Mouse (Mus musculus): Measurements from ENCODE around the gene AW209491. TPM values are rescaled to one million over a fixed set of nuclear protein-coding genes. Genes with fewer than 3 reads are reported as not detected.

Gene AW209491
- 10 to 100 TPM; 10.4 to 10.5 TPM for total RNA-seq (2021)

DNA sequence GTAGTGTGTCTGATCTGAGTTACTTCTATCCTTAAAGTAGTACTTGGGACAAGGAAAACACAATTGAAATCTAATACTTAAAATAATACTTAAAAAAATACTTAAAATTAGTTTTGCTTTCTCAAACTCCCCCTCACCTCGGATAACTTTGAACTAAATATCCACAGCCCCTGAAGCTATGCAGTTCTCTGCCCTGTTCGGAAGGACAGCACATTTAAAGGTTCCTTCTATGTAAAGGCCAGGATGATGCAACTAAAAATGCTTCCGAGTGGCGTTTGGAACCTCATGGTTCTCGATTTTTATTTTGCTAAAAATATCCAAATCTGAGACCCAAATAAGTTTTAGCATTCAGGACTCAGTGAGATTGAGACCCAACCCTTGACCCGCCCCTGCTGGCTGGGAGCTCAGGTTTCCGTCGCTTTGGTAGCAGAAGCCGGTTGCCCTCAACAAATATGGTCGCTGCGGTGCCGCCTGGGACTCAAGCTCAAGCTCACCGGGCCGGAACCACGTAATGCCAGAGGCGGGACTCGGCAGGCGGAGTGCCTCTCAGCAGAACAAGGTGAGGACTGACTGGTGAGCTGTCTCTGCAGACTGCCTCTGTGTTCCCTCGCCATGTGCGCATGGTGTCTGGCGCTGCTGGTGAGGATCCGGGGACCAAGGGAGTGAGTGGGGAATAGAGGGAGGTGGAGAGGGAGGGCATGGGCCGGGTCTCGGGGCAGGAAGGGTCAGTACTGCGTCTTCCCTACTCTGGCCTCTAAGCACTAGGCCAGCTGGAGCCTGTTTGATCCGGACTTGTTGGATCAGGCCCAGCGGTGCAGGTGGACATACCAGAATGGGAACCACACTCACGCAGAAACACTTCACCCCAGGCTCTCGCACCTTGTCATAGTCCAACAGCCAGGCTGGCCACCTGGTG lies at the start of gene AW209491:
TSS of gene AW209491 (plus strand) at position 429 of the 916 bp plus-strand sequence.
- DNase-seq: peak; percentile 96

DNA sequence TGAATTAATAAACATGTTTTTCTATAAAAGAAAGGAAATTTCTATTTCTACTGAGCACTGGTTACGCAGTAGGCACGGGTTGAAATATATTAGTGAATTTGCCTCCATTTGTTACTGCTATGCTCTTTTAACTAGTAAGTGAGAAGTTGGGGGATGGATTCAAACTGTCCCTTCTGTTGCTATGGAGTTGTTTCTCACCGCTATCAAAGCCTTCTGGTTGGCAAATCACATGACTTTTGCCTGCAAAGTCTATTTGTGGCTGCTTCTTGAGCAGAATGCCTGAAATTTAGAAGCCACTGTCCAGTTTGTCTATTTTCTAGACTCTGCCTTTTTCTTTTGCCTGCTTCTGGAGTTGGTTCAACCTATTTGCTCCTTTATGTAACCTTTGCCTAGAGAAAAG lies 49.6 kb upstream of the AW209491 start:
- DNase-seq: no peak

DNA sequence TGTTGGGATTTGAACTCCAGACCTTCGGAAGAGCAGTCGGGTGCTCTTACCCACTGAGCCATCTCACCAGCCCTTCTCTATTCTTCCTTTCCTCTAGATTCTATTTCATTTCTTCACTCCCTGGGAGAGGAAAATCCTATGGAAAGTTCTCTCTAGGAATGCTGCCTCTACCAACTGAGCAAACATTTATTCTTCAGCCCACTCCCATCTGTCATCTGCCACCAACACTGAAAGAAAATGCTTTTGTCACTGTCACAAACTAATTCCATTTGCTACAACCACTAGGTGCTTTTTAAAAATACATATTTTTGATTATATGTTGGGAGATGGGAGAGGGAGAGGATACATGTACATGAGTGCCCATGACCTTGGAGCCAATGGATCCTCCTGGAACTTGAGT lies 27.2 kb upstream of the AW209491 start:
- DNase-seq: no peak

DNA sequence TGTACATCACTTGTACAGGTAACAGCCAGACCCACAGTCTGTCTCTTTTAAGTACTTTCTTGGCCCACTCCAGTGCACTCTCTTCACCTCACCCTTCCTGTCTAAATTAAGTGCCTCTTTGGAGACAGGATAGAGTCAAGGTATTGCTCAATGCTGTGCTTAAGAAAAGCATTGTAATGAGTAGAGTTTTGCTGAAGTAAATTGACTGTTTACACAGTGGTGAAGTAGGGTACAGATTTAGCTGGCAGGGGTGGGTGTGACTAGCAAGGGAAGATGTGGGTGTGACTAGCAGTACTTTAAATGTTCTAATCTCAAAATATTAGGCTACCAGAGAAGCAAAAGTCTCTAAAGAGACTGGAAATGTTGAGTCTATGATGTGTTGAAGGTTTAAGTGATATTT lies 22.3 kb upstream of the AW209491 start:
- no peak for DNase-seq

DNA sequence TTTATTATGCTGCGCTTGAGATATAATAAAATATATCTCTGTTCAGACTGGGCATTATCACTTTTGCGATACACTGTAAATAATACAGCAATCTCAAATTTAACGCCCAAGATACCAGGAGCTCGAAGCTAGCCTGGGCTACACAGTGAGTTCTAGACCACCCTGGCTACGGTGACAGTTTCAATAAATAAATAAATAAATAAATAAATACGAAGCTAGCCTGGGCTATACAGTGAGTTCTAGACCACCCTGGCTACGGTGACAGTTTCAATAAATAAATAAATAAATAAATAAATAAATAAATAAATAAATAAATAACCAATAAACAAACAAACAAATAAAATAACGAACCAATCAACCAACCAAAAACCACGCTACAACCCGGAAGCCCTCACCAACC lies 17.5 kb upstream of the AW209491 start:
- no peak for DNase-seq

DNA sequence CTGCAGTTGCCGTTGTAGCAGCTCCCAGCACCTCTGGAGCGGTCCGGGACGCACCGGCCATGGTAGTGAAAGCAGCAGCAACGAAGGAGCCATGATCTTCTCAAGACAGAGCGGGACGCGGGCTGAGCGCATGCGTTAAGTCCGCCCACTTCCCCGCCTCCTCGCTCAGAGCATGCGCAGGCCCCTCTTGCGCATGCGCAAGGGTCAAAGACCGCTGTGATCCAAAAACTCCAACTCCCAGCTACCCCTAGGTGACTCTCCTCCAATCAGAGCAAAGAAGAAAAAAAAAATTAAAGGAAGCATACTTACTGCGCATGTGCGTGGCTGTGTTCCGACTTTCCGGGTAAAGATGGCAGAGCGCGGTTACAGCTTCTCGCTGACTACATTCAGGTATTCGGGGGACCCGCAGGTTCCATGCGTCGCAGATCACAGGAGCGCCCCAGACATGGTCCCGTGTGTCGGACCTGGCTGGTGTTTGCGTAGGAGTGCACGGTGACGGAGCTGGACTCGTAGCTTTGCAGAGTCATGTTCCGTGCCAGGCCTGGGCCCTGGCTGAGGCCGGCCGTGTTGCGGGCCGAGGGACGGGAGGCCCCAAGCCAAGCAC lies 16.9 kb upstream of the AW209491 start, which contains the start of the genes Mrpl32 and Psma2:
TSS of gene Mrpl32 (minus strand) at position 240 of the 604 bp plus-strand sequence.
TSS of gene Psma2 (plus strand) at position 315 of the 604 bp plus-strand sequence.
- peak; percentile 98 for DNase-seq

DNA sequence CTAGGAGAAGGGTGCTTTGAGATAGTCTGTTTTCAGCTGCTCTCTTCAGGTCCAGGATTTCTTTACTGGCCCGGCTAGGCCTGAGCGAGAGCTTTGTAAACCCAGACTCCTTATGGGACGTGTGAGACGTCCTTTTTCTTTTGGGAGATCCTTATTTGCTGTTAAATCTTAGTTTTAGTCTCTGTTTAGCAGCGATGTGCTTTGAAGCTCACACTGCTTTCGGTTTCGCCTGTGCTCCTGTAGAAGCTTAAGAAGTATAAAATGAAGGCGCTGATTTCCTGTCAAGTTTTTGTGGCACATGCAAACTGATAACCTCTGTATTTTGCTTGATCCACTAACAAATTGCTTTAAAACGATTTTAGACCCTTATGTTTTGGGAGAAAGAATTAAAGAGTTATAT lies 16.4 kb upstream of the AW209491 start:
- no peak for DNase-seq

DNA sequence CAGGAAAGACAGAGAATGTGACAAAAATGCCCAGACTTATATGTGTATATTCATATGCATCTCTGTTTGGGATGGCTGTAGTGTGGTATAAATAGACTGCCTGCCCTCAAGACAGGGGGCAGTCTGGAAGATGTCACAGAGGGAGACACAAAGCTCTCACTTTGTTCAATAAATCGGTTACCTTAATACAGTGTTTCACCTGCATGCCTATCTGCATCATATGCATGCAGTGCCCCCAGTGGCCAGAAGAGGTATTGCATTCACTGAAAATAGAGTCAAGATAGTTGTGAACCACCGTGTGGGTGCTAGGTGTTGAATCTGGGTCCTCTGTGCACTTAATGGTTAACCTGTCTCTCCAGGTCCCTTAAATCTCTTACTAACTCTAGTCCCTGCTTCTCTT lies 11.2 kb upstream of the AW209491 start:
- peak; percentile 74 for DNase-seq

DNA sequence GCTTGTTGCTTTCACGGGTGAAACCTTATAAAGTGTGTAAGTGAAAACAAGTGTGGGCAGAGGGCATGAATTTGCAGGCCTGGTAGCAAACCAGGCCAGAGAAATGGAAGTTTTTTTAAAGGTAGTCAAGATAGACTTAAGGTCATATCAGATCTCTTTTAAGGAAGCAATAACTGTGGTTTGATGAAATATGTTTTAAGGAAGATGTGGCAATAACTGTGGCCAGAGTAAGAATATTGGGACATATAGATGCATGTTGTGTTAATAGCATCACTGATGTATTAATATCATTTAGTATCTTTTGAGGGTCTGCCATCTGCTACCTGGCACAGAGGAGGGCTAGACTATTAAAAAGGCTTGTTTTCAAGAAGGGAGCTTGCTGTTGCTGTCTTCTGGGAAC lies 10.0 kb downstream of the AW209491 start:
- DNase-seq: no peak

DNA sequence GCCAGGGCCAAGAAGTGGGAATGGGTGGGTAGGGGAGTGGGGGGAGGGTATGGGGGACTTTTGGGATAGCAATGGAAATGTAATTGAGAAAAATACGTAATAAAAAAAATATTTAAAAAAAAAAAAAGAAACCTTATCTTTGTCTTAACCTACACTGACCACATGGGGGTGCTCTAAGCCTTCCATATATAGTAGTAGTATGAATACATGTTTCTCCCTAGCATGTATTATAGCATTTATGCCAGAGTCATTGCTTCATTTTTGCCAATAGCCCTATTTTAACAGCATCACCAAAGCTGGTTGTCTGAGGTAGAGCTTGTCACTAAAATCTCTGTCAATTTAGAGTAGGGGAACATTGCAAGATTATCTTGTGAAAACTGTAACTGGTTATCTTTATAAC lies 19.3 kb downstream of the AW209491 start:
- peak; percentile 22 for DNase-seq

DNA sequence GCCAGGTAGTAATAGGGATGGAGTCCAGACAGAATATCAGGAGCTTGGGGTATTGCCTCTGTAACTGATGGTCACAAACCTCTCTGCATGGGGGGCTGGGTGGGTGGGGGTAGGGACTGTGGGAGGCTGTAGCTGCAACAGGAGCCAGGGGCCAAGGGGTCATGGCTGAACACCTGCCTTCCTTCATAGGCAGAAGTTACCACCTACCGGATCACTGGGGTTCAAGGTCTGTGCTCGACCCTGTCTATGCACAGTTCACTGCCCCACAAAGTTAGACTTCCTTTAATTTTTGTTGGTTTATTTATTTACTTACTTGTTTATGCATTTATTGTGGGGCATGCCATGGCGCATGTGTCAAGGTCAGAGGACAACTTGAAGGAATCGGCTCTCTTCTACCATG lies 37.2 kb downstream of the AW209491 start:
- no peak for DNase-seq

DNA sequence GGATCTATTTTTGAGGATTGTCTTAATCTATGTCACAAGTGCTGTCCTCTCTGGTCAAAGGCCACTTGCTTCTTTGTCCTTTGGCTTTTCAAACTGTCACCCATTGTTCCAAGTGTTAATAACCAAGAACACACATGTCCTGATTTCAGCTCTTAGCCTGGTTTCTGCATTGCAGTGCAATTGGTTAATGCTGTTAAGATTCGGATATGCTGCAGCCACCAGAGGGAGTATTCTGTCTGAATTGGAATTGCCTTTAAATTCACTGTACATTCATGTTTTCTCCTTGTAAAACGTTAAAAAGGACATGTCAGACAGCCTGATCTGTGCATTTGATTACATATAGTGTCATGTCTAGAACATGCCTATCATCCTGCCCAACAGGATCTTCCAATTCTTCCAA lies 40.4 kb downstream of the AW209491 start:
- DNase-seq: peak; percentile 32

Other genes starting within 250 kb of the AW209491 start
- gene Hecw1, start 106.9 kb upstream of the AW209491 start, total RNA-seq (2021): 1 to 10 TPM; 1.2 to 1.8 TPM
- gene Mrpl32, start 17.0 kb upstream of the AW209491 start, total RNA-seq (2021): 10 to 100 TPM; 46.5 to 48.5 TPM
- 10 to 100 TPM; 65.1 to 69.4 TPM for gene Psma2, start 16.9 kb upstream of the AW209491 start, total RNA-seq (2021)